Mouse (Mus musculus): ENCODE data around the gene Borcs5. TPM values are rescaled to one million over a fixed set of nuclear protein-coding genes. Genes with fewer than 3 reads are reported as not detected.

Borcs5 gene
- polyA plus RNA-seq, 1 experiment from 2014 or later: 18.2 TPM

GRCm38 (mm10) chr6:134713321-134713720 is 74.0 kb downstream of the Borcs5 start:
- Histone ChIP-seq H3K4me1 (ENCODE audit: control insufficient read depth, insufficient read depth, low read length) (0 out of 2 replicates have a peak, but pooled peaks cover 6% of the 10 kb centered on the region), H3K9me3 (ENCODE audit: control insufficient read depth, low read length) (no peaks in the 10 kb centered on the region), H3K27me3 (ENCODE audit: control insufficient read depth, insufficient read depth, low read length) (no peaks in the 10 kb centered on the region), H3K4me2 (replicated peaks; ENCODE audit: low read depth, low read length) (no peak overlapping the region), H3K27ac (ENCODE audit: low read depth, low read length) (no peak overlapping the region), H3K36me3 (ENCODE audit: control insufficient read depth, insufficient read depth, low read length) (peaks cover 12% of the 10 kb centered on the region; the same call in 1 of the 2 replicates), H3K9ac (ENCODE audit: low read depth, low read length) (no peak overlapping the region), H3K4me3 (ENCODE audit: low read length) (no peak overlapping the region)
- 41% methylated on average over 3 of the region's 3 CpGs for WGBS
- ATAC-seq (ENCODE audit: low FRiP score, low TSS enrichment): no peak

GRCm38 (mm10) chr6:134713897-134714296 is 74.6 kb downstream of the Borcs5 start:
- H3K27ac ChIP-seq (ENCODE audit: low read depth, low read length): no peak overlapping the region
- 0 out of 2 replicates have a peak, but pooled peaks cover 6% of the 10 kb centered on the region for H3K4me1 ChIP-seq (ENCODE audit: control insufficient read depth, insufficient read depth, low read length)
- 54% methylated on average over 1 of the region's 1 CpGs for WGBS
- H3K4me3 ChIP-seq (ENCODE audit: low read length): no peak overlapping the region
- no peaks in the 10 kb centered on the region for H3K27me3 ChIP-seq (ENCODE audit: control insufficient read depth, insufficient read depth, low read length)
- no peaks in the 10 kb centered on the region for H3K9me3 ChIP-seq (ENCODE audit: control insufficient read depth, low read length)
- no peak overlapping the region for H3K4me2 ChIP-seq (replicated peaks; ENCODE audit: low read depth, low read length)
- H3K36me3 ChIP-seq (ENCODE audit: control insufficient read depth, insufficient read depth, low read length): peaks cover 16% of the 10 kb centered on the region; the same call in 1 of the 2 replicates
- no peak overlapping the region for H3K9ac ChIP-seq (ENCODE audit: low read depth, low read length)
- ATAC-seq (ENCODE audit: low FRiP score, low TSS enrichment): no peak

GRCm38 (mm10) chr6:134716168-134716587 is 76.9 kb downstream of the Borcs5 start:
- no peak overlapping the region for H3K9ac ChIP-seq (ENCODE audit: low read depth, low read length)
- no peaks in the 10 kb centered on the region for H3K27me3 ChIP-seq (ENCODE audit: control insufficient read depth, insufficient read depth, low read length)
- ATAC-seq (ENCODE audit: low FRiP score, low TSS enrichment): no peak
- H3K27ac ChIP-seq (ENCODE audit: low read depth, low read length): no peak overlapping the region
- H3K4me2 ChIP-seq (replicated peaks; ENCODE audit: low read depth, low read length): no peak overlapping the region
- peaks cover 28% of the 10 kb centered on the region; the same call in 1 of the 2 replicates for H3K36me3 ChIP-seq (ENCODE audit: control insufficient read depth, insufficient read depth, low read length)
- H3K9me3 ChIP-seq (ENCODE audit: control insufficient read depth, low read length): no peaks in the 10 kb centered on the region
- 0 out of 2 replicates have a peak, but pooled peaks cover 6% of the 10 kb centered on the region for H3K4me1 ChIP-seq (ENCODE audit: control insufficient read depth, insufficient read depth, low read length)
- 75% methylated on average over 6 of the region's 6 CpGs for WGBS
- no peak overlapping the region for H3K4me3 ChIP-seq (ENCODE audit: low read length)

GRCm38 (mm10) chr6:134717886-134718667 is 78.8 kb downstream of the Borcs5 start:
- Histone ChIP-seq H3K36me3 (ENCODE audit: control insufficient read depth, insufficient read depth, low read length) (peaks cover 28% of the 10 kb centered on the region; the same call in 1 of the 2 replicates), H3K9me3 (ENCODE audit: control insufficient read depth, low read length) (no peaks in the 10 kb centered on the region), H3K4me2 (replicated peaks; ENCODE audit: low read depth, low read length) (no peak overlapping the region), H3K4me3 (ENCODE audit: low read length) (no peak overlapping the region), H3K4me1 (ENCODE audit: control insufficient read depth, insufficient read depth, low read length) (0 out of 2 replicates have a peak, but pooled peaks cover 6% of the 10 kb centered on the region), H3K27ac (ENCODE audit: low read depth, low read length) (no peak overlapping the region), H3K9ac (ENCODE audit: low read depth, low read length) (no peak overlapping the region), H3K27me3 (ENCODE audit: control insufficient read depth, insufficient read depth, low read length) (no peaks in the 10 kb centered on the region)
- WGBS: 93% methylated on average over 20 of the region's 20 CpGs
- ATAC-seq (ENCODE audit: low FRiP score, low TSS enrichment): no peak

GRCm38 (mm10) chr6:134718668-134719065 is 79.4 kb downstream of the Borcs5 start:
- no peak for ATAC-seq (ENCODE audit: low FRiP score, low TSS enrichment)
- H3K4me2 ChIP-seq (replicated peaks; ENCODE audit: low read depth, low read length): no peak overlapping the region
- H3K27me3 ChIP-seq (ENCODE audit: control insufficient read depth, insufficient read depth, low read length): no peaks in the 10 kb centered on the region
- H3K4me1 ChIP-seq (ENCODE audit: control insufficient read depth, insufficient read depth, low read length): 0 out of 2 replicates have a peak, but pooled peaks cover 4% of the 10 kb centered on the region
- no peak overlapping the region for H3K4me3 ChIP-seq (ENCODE audit: low read length)
- no peaks in the 10 kb centered on the region for H3K9me3 ChIP-seq (ENCODE audit: control insufficient read depth, low read length)
- H3K9ac ChIP-seq (ENCODE audit: low read depth, low read length): no peak overlapping the region
- H3K27ac ChIP-seq (ENCODE audit: low read depth, low read length): no peak overlapping the region
- WGBS: 90% methylated on average over 11 of the region's 11 CpGs
- H3K36me3 ChIP-seq (ENCODE audit: control insufficient read depth, insufficient read depth, low read length): peaks cover 28% of the 10 kb centered on the region; the same call in 1 of the 2 replicates

- Histone ChIP-seq H3K9ac (ENCODE audit: low read depth, low read length) (no peak overlapping the region), H3K27me3 (ENCODE audit: control insufficient read depth, insufficient read depth, low read length) (no peaks in the 10 kb centered on the region), H3K9me3 (ENCODE audit: control insufficient read depth, low read length) (no peaks in the 10 kb centered on the region), H3K27ac (ENCODE audit: low read depth, low read length) (no peak overlapping the region), H3K4me3 (ENCODE audit: low read length) (no peak overlapping the region), H3K36me3 (ENCODE audit: control insufficient read depth, insufficient read depth, low read length) (peaks cover 32% of the 10 kb centered on the region; the same call in 1 of the 2 replicates), H3K4me1 (ENCODE audit: control insufficient read depth, insufficient read depth, low read length) (no peaks in the 10 kb centered on the region), H3K4me2 (replicated peaks; ENCODE audit: low read depth, low read length) (no peak overlapping the region)
- WGBS: 93% methylated on average over 5 of the region's 5 CpGs
- ATAC-seq (ENCODE audit: low FRiP score, low TSS enrichment): no peak
Measured at GRCm38 (mm10) chr6:134719156-134719555, 79.8 kb downstream of the Borcs5 start.

- ATAC-seq (ENCODE audit: low FRiP score, low TSS enrichment): no peak
- Histone ChIP-seq H3K9ac (ENCODE audit: low read depth, low read length) (no peak overlapping the region), H3K27ac (ENCODE audit: low read depth, low read length) (no peak overlapping the region), H3K36me3 (ENCODE audit: control insufficient read depth, insufficient read depth, low read length) (peaks cover 37% of the 10 kb centered on the region), H3K4me3 (ENCODE audit: low read length) (no peak overlapping the region), H3K9me3 (ENCODE audit: control insufficient read depth, low read length) (no peaks in the 10 kb centered on the region), H3K4me1 (ENCODE audit: control insufficient read depth, insufficient read depth, low read length) (no peaks in the 10 kb centered on the region), H3K4me2 (replicated peaks; ENCODE audit: low read depth, low read length) (no peak overlapping the region), H3K27me3 (ENCODE audit: control insufficient read depth, insufficient read depth, low read length) (no peaks in the 10 kb centered on the region)
- 91% methylated on average over 5 of the region's 5 CpGs for WGBS
Measured at GRCm38 (mm10) chr6:134720150-134720549, 80.8 kb downstream of the Borcs5 start.

GRCm38 (mm10) chr6:134721729-134722269 is 82.5 kb downstream of the Borcs5 start:
- Histone ChIP-seq H3K9ac (ENCODE audit: low read depth, low read length) (no peak overlapping the region), H3K27me3 (ENCODE audit: control insufficient read depth, insufficient read depth, low read length) (no peaks in the 10 kb centered on the region), H3K4me1 (ENCODE audit: control insufficient read depth, insufficient read depth, low read length) (no peaks in the 10 kb centered on the region), H3K27ac (ENCODE audit: low read depth, low read length) (no peak overlapping the region), H3K4me3 (ENCODE audit: low read length) (no peak overlapping the region), H3K9me3 (ENCODE audit: control insufficient read depth, low read length) (no peaks in the 10 kb centered on the region), H3K36me3 (ENCODE audit: control insufficient read depth, insufficient read depth, low read length) (peaks cover 42% of the 10 kb centered on the region), H3K4me2 (replicated peaks; ENCODE audit: low read depth, low read length) (no peak overlapping the region)
- ATAC-seq (ENCODE audit: low FRiP score, low TSS enrichment): no peak
- 90% methylated on average over 6 of the region's 6 CpGs for WGBS

GRCm38 (mm10) chr6:134722906-134723305 is 83.6 kb downstream of the Borcs5 start:
- no peaks in the 10 kb centered on the region for H3K4me1 ChIP-seq (ENCODE audit: control insufficient read depth, insufficient read depth, low read length)
- no peak for ATAC-seq (ENCODE audit: low FRiP score, low TSS enrichment)
- H3K27me3 ChIP-seq (ENCODE audit: control insufficient read depth, insufficient read depth, low read length): no peaks in the 10 kb centered on the region
- no peak overlapping the region for H3K27ac ChIP-seq (ENCODE audit: low read depth, low read length)
- no peak overlapping the region for H3K4me2 ChIP-seq (replicated peaks; ENCODE audit: low read depth, low read length)
- 89% methylated on average over 8 of the region's 8 CpGs for WGBS
- peaks cover 34% of the 10 kb centered on the region for H3K36me3 ChIP-seq (ENCODE audit: control insufficient read depth, insufficient read depth, low read length)
- no peak overlapping the region for H3K4me3 ChIP-seq (ENCODE audit: low read length)
- no peaks in the 10 kb centered on the region for H3K9me3 ChIP-seq (ENCODE audit: control insufficient read depth, low read length)
- no peak overlapping the region for H3K9ac ChIP-seq (ENCODE audit: low read depth, low read length)

All from kidney, embryonic 14.5 days (tissue).